Mouse (Mus musculus) MEL (cell line): ENCODE measurements around the gene Bcorl1. TPM values are rescaled to one million over a fixed set of nuclear protein-coding genes. Genes with fewer than 3 reads are reported as not detected.

Experiments used
- DNase-seq: peaks from one replicate; pipeline ENCODE4 v3.0.0; 2011; ENCODE audit warnings: low read depth, low spot score
- H3K27ac ChIP-seq: 2 replicates; pipeline ENCODE4 v1.5.1; 2012; ENCODE audit warnings: low read depth, mild to moderate bottlenecking, control low read depth, low read length, moderate library complexity; ENCODE audit not compliant: control insufficient read depth
- H3K27me3 ChIP-seq, 2 experiments: fragments of 150-350 bp in 1 of 2; sonication (generic) in 1 of 2; 2 replicates each; pipeline ENCODE4 v1.6.1; 2012; ENCODE audit warnings: low read length in 2 of 2, mild to moderate bottlenecking in 2 of 2, improper control_type of control experiment in 1 of 2, moderate library complexity in 1 of 2; ENCODE audit not compliant: insufficient read depth in 2 of 2, control insufficient read depth in 1 of 2
- H3K36me3 ChIP-seq, 2 experiments: 2 replicates each; pipeline ENCODE4 v1.6.1; 2012 to 2014; ENCODE audit warnings: low read length in 2 of 2, improper control_type of control experiment in 1 of 2, inconsistent platforms in 1 of 2, mild to moderate bottlenecking in 1 of 2; ENCODE audit not compliant: insufficient read depth in 2 of 2, control insufficient read depth in 1 of 2
- H3K4me1 ChIP-seq, 2 experiments: fragments of 150-350 bp in 1 of 2; sonication (generic) in 1 of 2; 2 replicates each; pipeline ENCODE4 v1.6.1; 2012; ENCODE audit warnings: low read length in 2 of 2, improper control_type of control experiment in 1 of 2, mild to moderate bottlenecking in 1 of 2; ENCODE audit not compliant: insufficient read depth in 2 of 2, control insufficient read depth in 1 of 2
- H3K4me3 ChIP-seq, 2 experiments: fragments of 150-350 bp in 1 of 2; sonication (generic) in 1 of 2; 2 replicates each; pipeline ENCODE4 v1.5.1; 2012; ENCODE audit warnings: low read depth in 2 of 2, low read length in 2 of 2, mild to moderate bottlenecking in 2 of 2, moderate library complexity in 2 of 2, control low read depth in 1 of 2, improper control_type of control experiment in 1 of 2; ENCODE audit not compliant: control insufficient read depth in 1 of 2, insufficient read depth in 1 of 2
- H3K79me2 ChIP-seq: 2 replicates; pipeline ENCODE4 v1.6.1; 2012; ENCODE audit warnings: mild to moderate bottlenecking, low read length, moderate library complexity; ENCODE audit not compliant: control insufficient read depth, poor library complexity, insufficient read depth
- H3K9ac ChIP-seq: 2 replicates; pipeline ENCODE4 v1.6.1; 2012; ENCODE audit warnings: low read depth, mild to moderate bottlenecking, control low read depth, low read length, moderate library complexity; ENCODE audit not compliant: control insufficient read depth, poor library complexity, severe bottlenecking
- H3K9me3 ChIP-seq: fragments of 150-350 bp; sonication (generic); replicated peaks from 2 replicates; pipeline ENCODE4 v1.6.1; 2012; ENCODE audit warnings: mild to moderate bottlenecking, low read length, improper control_type of control experiment, moderate library complexity; ENCODE audit not compliant: insufficient read depth
- ELF1 ChIP-seq: IDR thresholded peaks from 2 replicates; pipeline ENCODE4 v1.6.1; 2014; ENCODE audit warnings: low read depth, mild to moderate bottlenecking, inconsistent platforms, low read length, improper control_type of control experiment, moderate library complexity
- EP300 ChIP-seq, 2 experiments: IDR thresholded peaks; 2 replicates each; pipeline ENCODE4 v1.6.1; 2011; ENCODE audit warnings: improper control_type of control experiment in 2 of 2, low read length in 2 of 2, low read depth in 1 of 2, mild to moderate bottlenecking in 1 of 2
- GATA1 ChIP-seq: IDR thresholded peaks from 2 replicates; pipeline ENCODE4 v1.6.1; 2011; ENCODE audit warnings: low read depth, low read length, improper control_type of control experiment
- HCFC1 ChIP-seq: IDR thresholded peaks from 2 replicates; pipeline ENCODE4 v1.6.1; 2012; ENCODE audit warnings: low read depth, mild to moderate bottlenecking, inconsistent platforms, low read length, improper control_type of control experiment, moderate library complexity
- JUND ChIP-seq: IDR thresholded peaks from 2 replicates; pipeline ENCODE4 v1.6.1; 2011; ENCODE audit warnings: low read depth, mild to moderate bottlenecking, improper control_type of control experiment, low read length
- MAX ChIP-seq: IDR thresholded peaks from 2 replicates; pipeline ENCODE4 v1.6.1; 2011; ENCODE audit warnings: low read length, improper control_type of control experiment
- MAZ ChIP-seq: IDR thresholded peaks from 2 replicates; pipeline ENCODE4 v1.6.1; 2012; ENCODE audit warnings: low read depth, mild to moderate bottlenecking, inconsistent platforms, low read length, improper control_type of control experiment
- MEF2A ChIP-seq: IDR thresholded peaks from 2 replicates; pipeline ENCODE4 v1.6.1; 2014; ENCODE audit warnings: low read depth, mild to moderate bottlenecking, inconsistent platforms, low read length, improper control_type of control experiment; ENCODE audit not compliant: poor library complexity, insufficient replicate concordance, severe bottlenecking; ENCODE audit errors: extremely low read depth
- MXI1 ChIP-seq: IDR thresholded peaks from 2 replicates; pipeline ENCODE4 v1.6.1; 2011; ENCODE audit warnings: mild to moderate bottlenecking, low read depth, low read length, improper control_type of control experiment
- MYC ChIP-seq: IDR thresholded peaks from 2 replicates; pipeline ENCODE4 v1.6.1; 2011; ENCODE audit warnings: low read depth, mild to moderate bottlenecking, low read length, improper control_type of control experiment, moderate library complexity
- POLR2AphosphoS2 ChIP-seq: IDR thresholded peaks from 2 replicates; pipeline ENCODE4 v1.6.1; 2011; ENCODE audit warnings: low read length, improper control_type of control experiment
- POLR2AphosphoS5 ChIP-seq: IDR thresholded peaks from 2 replicates; pipeline ENCODE4 v1.6.1; 2012; ENCODE audit warnings: low read depth, borderline replicate concordance, mild to moderate bottlenecking, inconsistent platforms, low read length, moderate library complexity, mixed read lengths
- SMC3 ChIP-seq: IDR thresholded peaks from 2 replicates; pipeline ENCODE4 v1.6.1; 2011; ENCODE audit warnings: low read depth, low read length, improper control_type of control experiment
- TAL1 ChIP-seq: IDR thresholded peaks from 2 replicates; pipeline ENCODE4 v1.6.1; 2012; ENCODE audit warnings: mild to moderate bottlenecking, inconsistent platforms, low read length, moderate library complexity, mixed read lengths
- TBP ChIP-seq: IDR thresholded peaks from 2 replicates; pipeline ENCODE4 v1.8.0; 2011; ENCODE audit warnings: low read depth, low read length, improper control_type of control experiment
- UBTF ChIP-seq: IDR thresholded peaks from 2 replicates; pipeline ENCODE4 v1.6.1; 2012; ENCODE audit warnings: low read depth, mild to moderate bottlenecking, inconsistent platforms, low read length, improper control_type of control experiment, moderate library complexity, borderline replicate concordance; ENCODE audit not compliant: insufficient read depth
- USF2 ChIP-seq, 2 experiments: IDR thresholded peaks; 2 replicates each; pipeline ENCODE4 v1.6.1; 2011 to 2012; ENCODE audit warnings: improper control_type of control experiment in 2 of 2, low read length in 2 of 2, borderline replicate concordance in 1 of 2, inconsistent platforms in 1 of 2, low read depth in 1 of 2, mild to moderate bottlenecking in 1 of 2; ENCODE audit not compliant: insufficient read depth in 1 of 2
- ZKSCAN1 ChIP-seq: IDR thresholded peaks from 2 replicates; pipeline ENCODE4 v1.6.1; 2012; ENCODE audit warnings: low read depth, mild to moderate bottlenecking, inconsistent platforms, low read length, improper control_type of control experiment, moderate library complexity
- polyA plus RNA-seq, 2 experiments: library from polyadenylated mRNA; stranded (reverse) in 1 of 2; unstranded in 1 of 2; fragments of >175 nt in 1 of 2; fragments of >200 nt in 1 of 2; gene quantifications; 2 replicates each; pipeline versions ENCODE4 v1.2.1 to v1.2.4; 2012; ENCODE audit warnings: low replicate concordance in 2 of 2, low read depth in 1 of 2; ENCODE audit not compliant: insufficient read length in 2 of 2, insufficient read depth in 1 of 2, missing spikeins in 1 of 2
- total RNA-seq: library from RNA; depleted of rRNA; stranded (reverse); fragments of 300-350 nt; gene quantifications from 2 replicates; pipeline ENCODE4 v1.2.3, GENCODE M21; 2012

The Bcorl1 gene
- total and polyA plus RNA-seq, 3 experiments = 3.0 to 12.9 TPM; not detected in 1

DNA sequence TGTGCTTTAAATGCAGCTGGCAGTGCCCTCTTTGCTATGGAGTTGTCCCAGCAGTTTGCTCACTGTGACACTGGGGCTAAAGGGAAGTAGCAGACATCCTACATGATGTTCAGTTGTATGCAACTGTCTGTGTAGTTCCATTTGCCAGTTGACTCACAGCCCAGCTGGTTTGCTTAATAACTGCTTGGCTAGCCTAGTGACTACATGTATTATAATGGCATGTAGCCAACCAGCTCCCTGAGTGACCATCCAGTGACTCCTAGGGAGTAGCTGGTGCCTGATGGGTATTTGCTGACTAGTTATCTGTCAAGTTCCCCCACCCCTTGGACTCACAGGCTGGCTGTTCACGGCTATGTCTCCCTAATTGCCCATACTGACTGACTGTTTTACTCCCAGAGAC lies 82.5 kb downstream of the Bcorl1 start:
- H3K79me2 ChIP-seq = peaks cover 2% of the 10 kb centered on the region; the same call in 1 of the 2 replicates
- no peaks in the 10 kb centered on the region for H3K27me3 ChIP-seq
- peak; percentile 23 for DNase-seq
- H3K4me3 ChIP-seq = no peak overlapping the region
- TF ChIP-seq USF2 (IDR thresholded peaks at IDR 0.05; ENCODE audit: borderline replicate concordance in 1 of 2, insufficient read depth in 1 of 2, low read depth in 1 of 2, low read length in 2 of 2) = no peak
- TF ChIP-seq TBP = no peak
- TF ChIP-seq, all 39 proteins: peak for 0
- no peak overlapping the region; the same call in none of the 2 replicates for H3K27ac ChIP-seq
- H3K9ac ChIP-seq = no peak overlapping the region
- peaks cover 2 to 22% of the 10 kb centered on the region in 2 experiments for H3K4me1 ChIP-seq
- no peaks in the 10 kb centered on the region for H3K9me3 ChIP-seq
- H3K36me3 ChIP-seq = peaks cover 0 to 15% of the 10 kb centered on the region in 2 experiments; a peak in 3 of 4 replicates

DNA sequence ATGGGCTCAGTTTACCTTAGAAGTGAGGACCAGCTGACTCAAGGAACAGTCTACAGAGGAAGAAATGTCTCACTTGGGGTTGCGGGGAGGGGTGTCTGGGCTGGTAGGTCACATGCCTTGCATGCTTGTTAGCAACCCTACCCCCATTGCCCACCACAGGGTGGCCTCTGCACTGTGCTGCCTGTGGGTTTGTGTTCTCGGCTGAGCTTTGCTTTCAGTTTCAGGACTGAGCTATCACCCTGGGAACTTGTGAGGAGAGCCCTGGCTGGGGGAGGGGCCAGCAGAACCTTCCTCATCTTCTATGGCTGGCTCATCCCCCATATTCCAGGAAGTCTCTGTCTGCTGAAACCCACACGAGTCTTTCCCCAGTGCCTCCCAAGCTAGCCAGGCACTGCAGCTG lies 83.4 kb downstream of the Bcorl1 start:
- TF ChIP-seq TAL1 (no peak), POLR2AphosphoS2 (no peak), EP300 (IDR thresholded peaks at IDR 0.05; ENCODE audit: low read depth in 1 of 2, low read length in 2 of 2) (no peak), USF2 (IDR thresholded peaks at IDR 0.05; ENCODE audit: borderline replicate concordance in 1 of 2, insufficient read depth in 1 of 2, low read depth in 1 of 2, low read length in 2 of 2) (no peak), HCFC1 (no peak), UBTF (no peak), MAX (no peak), MAZ (no peak), MXI1 (no peak), MYC (no peak), ELF1 (no peak), GATA1 (no peak), SMC3 (no peak), JUND (no peak), POLR2AphosphoS5 (no peak), ZKSCAN1 (no peak), MEF2A (no peak)
- Histone ChIP-seq H3K27ac (peak overlapping the region; percentile 74), H3K27me3 (no peaks in the 10 kb centered on the region), H3K4me1 (peaks cover 2 to 25% of the 10 kb centered on the region in 2 experiments), H3K9me3 (no peaks in the 10 kb centered on the region), H3K79me2 (peaks cover 2% of the 10 kb centered on the region; the same call in 1 of the 2 replicates), H3K9ac (peak overlapping the region; percentile 55), H3K4me3 (peak overlapping the region; percentile 50 to 56), H3K36me3 (peaks cover 0 to 15% of the 10 kb centered on the region in 2 experiments; a peak in 2 of 4 replicates)
- DNase-seq = peak; percentile 62
